ENCODE assay signal across 16 mouse cellular contexts in the genomic region with DNA sequence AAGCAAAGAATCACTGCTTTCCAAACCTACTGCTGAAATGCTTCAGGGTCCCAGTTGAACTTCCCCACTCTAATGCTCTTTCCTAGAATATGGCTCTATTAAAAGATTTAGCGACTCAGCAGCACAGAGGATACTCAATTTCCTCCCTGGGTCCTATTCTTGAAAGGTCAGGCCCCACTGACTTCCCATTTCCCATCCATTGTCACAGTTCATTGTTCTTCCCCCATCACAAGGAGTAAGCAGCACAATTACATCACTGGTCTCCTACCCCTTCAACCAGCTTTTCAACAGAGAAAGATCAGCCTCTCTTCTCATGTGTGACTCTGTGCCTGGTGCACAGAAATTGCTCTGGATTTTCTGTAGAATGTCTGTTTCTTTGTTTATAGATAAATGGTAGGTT.
DNase-seq lines count a peak whose midpoint lies in the region; ATAC-seq lines count a peak whose summit lies in the region.
"Had no signal": no experiment of that assay in that cellular context is flagged by ENCODE, and none has a peak within 500 bp of the region (broad histone marks: within the 10 kb centered on the region; RNA-seq: fewer than 3 reads in every experiment).

No protein-coding gene starts in this region.

- 62% methylated on average over 1 of the region's 1 CpGs for WGBS in embryonic facial prominence, embryonic 14.5 days
- WGBS in embryonic facial prominence, embryonic 10.5 days: 74% methylated on average over 1 of the region's 1 CpGs

- H3K9me3 ChIP-seq in embryonic facial prominence, embryonic 14.5 days (ENCODE audit: control insufficient read depth, low read length): no peaks in the 10 kb centered on the region
- H3K9me3 ChIP-seq in embryonic facial prominence, embryonic 10.5 days: no peaks in the 10 kb centered on the region
- H3K9me3 ChIP-seq: limb, embryonic 15.5 days; neural tube, embryonic 13.5 days had no signal

- ATAC-seq in embryonic facial prominence, embryonic 14.5 days (ENCODE audit: low read depth): no peak
- peak; percentile 41 for ATAC-seq in megakaryocyte, adult 5-6 weeks (ENCODE audit: poor library complexity, severe bottlenecking)
- ATAC-seq: midbrain, embryonic 16.5 days had no signal

- H3K36me3 ChIP-seq in embryonic facial prominence, embryonic 14.5 days (ENCODE audit: control insufficient read depth, insufficient read depth, low read length): no peaks in the 10 kb centered on the region
- no peaks in the 10 kb centered on the region for H3K36me3 ChIP-seq in embryonic facial prominence, embryonic 10.5 days (replicated peaks)
- H3K36me3 ChIP-seq: limb, embryonic 15.5 days; neural tube, embryonic 13.5 days had no signal

- no peak overlapping the region for H3K4me3 ChIP-seq in embryonic facial prominence, embryonic 14.5 days (ENCODE audit: low read depth, low read length)
- no peak overlapping the region for H3K4me3 ChIP-seq in embryonic facial prominence, embryonic 10.5 days
- H3K4me3 ChIP-seq: left cerebral cortex, adult 2 months; limb, embryonic 15.5 days; neural tube, embryonic 13.5 days had no signal

- no peaks in the 10 kb centered on the region for H3K27me3 ChIP-seq in embryonic facial prominence, embryonic 14.5 days (replicated peaks; ENCODE audit: control insufficient read depth, insufficient read depth, low read length)
- no peaks in the 10 kb centered on the region for H3K27me3 ChIP-seq in embryonic facial prominence, embryonic 10.5 days (replicated peaks; ENCODE audit: low read depth, poor library complexity, severe bottlenecking)
- H3K27me3 ChIP-seq: limb, embryonic 15.5 days; neural tube, embryonic 13.5 days had no signal

- no peak overlapping the region for H3K4me2 ChIP-seq in embryonic facial prominence, embryonic 14.5 days (ENCODE audit: low read depth, low read length)
- H3K4me2 ChIP-seq: limb, embryonic 15.5 days; neural tube, embryonic 13.5 days had no signal

- no peak overlapping the region for H3K27ac ChIP-seq in embryonic facial prominence, embryonic 14.5 days (replicated peaks; ENCODE audit: low read depth, low read length)
- H3K27ac ChIP-seq in embryonic facial prominence, embryonic 10.5 days (replicated peaks): no peak overlapping the region
- H3K27ac ChIP-seq: left cerebral cortex, adult 2 months; limb, embryonic 15.5 days; neural tube, embryonic 13.5 days had no signal

- intact Hi-C loops in left cerebral cortex, postnatal 36 days (cut with DNase I): no loop called here

- no peak overlapping the region for H3K9ac ChIP-seq in embryonic facial prominence, embryonic 14.5 days (ENCODE audit: low read depth, low read length)
- H3K9ac ChIP-seq: limb, embryonic 15.5 days; neural tube, embryonic 13.5 days had no signal

- no peaks in the 10 kb centered on the region for H3K4me1 ChIP-seq in embryonic facial prominence, embryonic 14.5 days (ENCODE audit: control insufficient read depth, insufficient read depth, low read length)
- H3K4me1 ChIP-seq in embryonic facial prominence, embryonic 10.5 days: 0 out of 2 replicates have a peak, but pooled peaks cover 3% of the 10 kb centered on the region
- H3K4me1 ChIP-seq: limb, embryonic 15.5 days; neural tube, embryonic 13.5 days had no signal

- DNase-seq in embryonic facial prominence, embryonic 14.5 days (ENCODE audit: low spot score): peak; percentile 5
- DNase-seq in embryonic facial prominence, embryonic 10.5 days (ENCODE audit: low spot score): no peak
- DNase-seq in layer of hippocampus, adult 11-12 months (ENCODE audit: low spot score): peak; percentile 6
- DNase-seq in layer of hippocampus, postnatal 36 days: no peak
- DNase-seq in embryo, embryonic 10.5 days (ENCODE audit: low spot score): peak; percentile 9
- no peak for DNase-seq in left cerebral cortex, adult 11 months (ENCODE audit: low spot score)
- no peak for DNase-seq in left cerebral cortex, postnatal 36 days (ENCODE audit: low spot score in 2 of 2)
- DNase-seq: adrenal gland, postnatal 25 days; kidney, adult 11 months; retina, postnatal 1 day; thymus, adult 18-20 months had no signal

Comparison
In these comparisons a context has a peak if more than half of its experiments do, and no peak if none do; other contexts are left out.
1. DNase-seq: peak in embryonic facial prominence, embryonic 14.5 days (single experiment), layer of hippocampus, adult 11-12 months (single experiment) and embryo, embryonic 10.5 days (single experiment); none in embryonic facial prominence, embryonic 10.5 days (single experiment), layer of hippocampus, postnatal 36 days (0 of 2), left cerebral cortex, adult 11 months (single experiment) and left cerebral cortex, postnatal 36 days (0 of 2).